Mouse (Mus musculus) thymus, adult 2 months (tissue): Measurements from ENCODE around the gene Kcnj11.

Experiments used
- CTCF ChIP-seq: fragments of 200-500 bp; IDR thresholded peaks from 2 replicates; pipeline ENCODE4 v1.5.1; 2012; ENCODE audit warnings: mild to moderate bottlenecking, control low read depth, low read length, moderate library complexity, borderline replicate concordance; ENCODE audit not compliant: control insufficient read depth, poor library complexity, insufficient read depth; ENCODE audit errors: extremely low read depth
- POLR2A ChIP-seq: fragments of 200-500 bp; IDR thresholded peaks from 2 replicates; pipeline ENCODE4 v1.6.1; 2012; ENCODE audit warnings: mild to moderate bottlenecking, low read length, control low read depth, moderate library complexity; ENCODE audit not compliant: control insufficient read depth, poor library complexity, insufficient read depth; ENCODE audit errors: extremely low read depth

DNA sequence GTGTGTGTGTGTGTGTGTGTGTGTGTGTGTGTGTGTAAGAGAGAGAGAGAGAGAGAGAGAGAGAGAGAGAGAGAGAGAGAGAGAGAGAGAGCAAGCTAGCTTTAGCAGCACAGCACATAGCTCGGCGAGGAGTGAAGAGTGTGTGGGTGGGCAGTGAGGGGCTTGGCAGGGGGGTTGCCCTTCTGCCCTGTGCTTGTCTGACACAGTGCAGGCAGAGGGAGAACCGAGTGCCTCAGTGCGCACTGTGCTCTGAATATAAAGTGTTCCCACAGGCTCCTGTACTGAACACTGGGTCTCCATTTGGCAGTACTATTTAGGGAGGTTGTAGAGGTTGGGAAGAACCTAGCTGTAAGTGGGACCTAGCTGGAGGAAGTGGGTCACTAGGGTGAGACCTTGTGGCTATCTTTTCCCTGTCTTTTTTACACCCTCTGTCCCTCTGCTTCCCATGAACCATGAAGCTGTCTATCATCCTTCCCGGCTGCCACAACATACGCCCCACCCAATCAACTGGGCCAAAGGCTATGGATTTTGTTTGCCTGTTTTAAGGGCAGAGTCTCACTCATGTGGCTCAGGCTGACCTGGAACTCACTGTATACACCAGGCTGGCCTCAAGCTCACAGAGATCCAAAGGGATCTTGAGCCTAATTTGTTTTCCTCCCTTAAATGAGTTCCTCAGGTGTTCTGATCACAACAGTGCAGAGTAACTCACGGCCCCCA, 29.1 kb upstream of the Kcnj11 start:
- TF ChIP-seq CTCF, result no peak
- TF ChIP-seq POLR2A, result no peak
